Mouse (Mus musculus): ENCODE data around the gene Focad. TPM values are rescaled to one million over a fixed set of nuclear protein-coding genes. Genes with fewer than 3 reads are reported as not detected.

Focad gene
- polyA plus RNA-seq, 1 experiment: 7.7 TPM

DNA sequence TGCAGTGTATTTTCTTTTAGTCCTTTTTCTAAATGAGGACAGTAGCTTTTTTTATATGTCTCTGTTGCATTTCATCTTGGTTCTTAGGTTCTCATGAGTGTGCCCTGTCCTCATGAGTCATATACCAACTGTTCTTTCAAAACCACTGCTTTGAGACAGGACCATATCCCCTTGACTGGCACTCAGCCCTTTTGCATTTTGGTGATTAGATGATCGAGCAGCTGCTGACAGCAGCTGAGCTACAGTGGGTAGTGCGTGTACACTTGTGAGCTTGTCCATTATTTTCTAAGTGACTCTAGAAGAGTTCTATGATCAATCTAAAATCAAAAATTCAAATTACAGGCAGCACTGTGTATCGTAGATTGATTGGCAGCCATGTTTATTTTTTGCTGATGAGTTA is 28.0 kb downstream of the Focad start:
- WGBS: 82% methylated on average over 3 of the region's 3 CpGs
- Histone ChIP-seq H3K27ac (ENCODE audit: control insufficient read depth, insufficient read depth, low read depth, low read length, poor library complexity) (no peak overlapping the region), H3K4me3 (replicated peaks; ENCODE audit: control insufficient read depth, low read depth, low read length) (no peak overlapping the region), H3K4me1 (ENCODE audit: control insufficient read depth, insufficient read depth, low read length) (no peaks in the 10 kb centered on the region; the same call in 1 of the 2 replicates)
- TF ChIP-seq CTCF (IDR thresholded peaks at IDR 0.05; ENCODE audit: control insufficient read depth, insufficient read depth, low read length) (no peak), POLR2A (IDR thresholded peaks at IDR 0.05; ENCODE audit: borderline replicate concordance, control insufficient read depth, low read depth, low read length) (no peak)

GRCm38 (mm10) chr4:88135936-88136335 is 41.5 kb downstream of the Focad start:
- Histone ChIP-seq H3K4me3 (replicated peaks; ENCODE audit: control insufficient read depth, low read depth, low read length) (no peak overlapping the region), H3K4me1 (ENCODE audit: control insufficient read depth, insufficient read depth, low read length) (no peaks in the 10 kb centered on the region), H3K27ac (ENCODE audit: control insufficient read depth, insufficient read depth, low read depth, low read length, poor library complexity) (no peak overlapping the region)
- no peak for TF ChIP-seq CTCF (IDR thresholded peaks at IDR 0.05; ENCODE audit: control insufficient read depth, insufficient read depth, low read length)
- WGBS: 88% methylated on average over 2 of the region's 2 CpGs

GRCm38 (mm10) chr4:88136528-88136927 is 42.1 kb downstream of the Focad start:
- no peak for TF ChIP-seq POLR2A (IDR thresholded peaks at IDR 0.05; ENCODE audit: borderline replicate concordance, control insufficient read depth, low read depth, low read length)
- no peak for TF ChIP-seq CTCF (IDR thresholded peaks at IDR 0.05; ENCODE audit: control insufficient read depth, insufficient read depth, low read length)

DNA sequence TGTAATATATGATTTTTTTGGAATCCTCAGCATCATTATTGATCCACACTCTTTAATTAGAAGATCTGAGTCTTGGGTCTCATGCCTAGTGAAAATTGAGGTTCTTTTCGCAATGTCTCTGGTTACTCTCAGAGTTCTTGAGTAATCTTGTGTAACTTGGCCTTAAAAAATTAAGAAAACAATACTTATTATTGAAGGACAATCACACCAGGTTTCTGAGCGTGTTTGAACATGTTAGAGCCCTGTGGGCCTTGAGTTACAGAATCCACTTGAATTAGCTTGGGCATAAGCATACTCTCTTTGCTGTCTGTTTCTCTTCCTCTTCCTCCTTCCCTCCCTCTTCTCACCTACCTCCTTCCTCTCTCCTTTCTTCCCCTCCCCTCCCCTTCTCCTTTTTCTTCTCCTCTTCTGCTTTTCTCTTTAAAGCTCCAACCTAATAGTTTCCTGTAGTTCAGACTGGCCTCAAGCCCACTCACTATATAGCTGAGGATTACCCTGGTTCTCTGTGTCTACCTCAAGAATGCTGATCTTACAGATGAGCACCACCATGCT is 44.0 kb downstream of the Focad start:
- no peak overlapping the region for H3K27ac ChIP-seq (ENCODE audit: control insufficient read depth, insufficient read depth, low read depth, low read length, poor library complexity)
- no peaks in the 10 kb centered on the region for H3K4me1 ChIP-seq (ENCODE audit: control insufficient read depth, insufficient read depth, low read length)
- H3K4me3 ChIP-seq (replicated peaks; ENCODE audit: control insufficient read depth, low read depth, low read length): no peak overlapping the region
- WGBS: 63% methylated on average over 2 of the region's 2 CpGs
- TF ChIP-seq POLR2A (IDR thresholded peaks at IDR 0.05; ENCODE audit: borderline replicate concordance, control insufficient read depth, low read depth, low read length) (no peak), CTCF (IDR thresholded peaks at IDR 0.05; ENCODE audit: control insufficient read depth, insufficient read depth, low read length) (no peak)

More at GRCm38 (mm10) chr4:88136528-88136927, 42.1 kb downstream of the Focad start:
- WGBS: 83% methylated on average over 4 of the region's 4 CpGs
- H3K4me1 ChIP-seq (ENCODE audit: control insufficient read depth, insufficient read depth, low read length): no peaks in the 10 kb centered on the region
- no peak overlapping the region for H3K27ac ChIP-seq (ENCODE audit: control insufficient read depth, insufficient read depth, low read depth, low read length, poor library complexity)
- no peak overlapping the region for H3K4me3 ChIP-seq (replicated peaks; ENCODE audit: control insufficient read depth, low read depth, low read length)

DNA sequence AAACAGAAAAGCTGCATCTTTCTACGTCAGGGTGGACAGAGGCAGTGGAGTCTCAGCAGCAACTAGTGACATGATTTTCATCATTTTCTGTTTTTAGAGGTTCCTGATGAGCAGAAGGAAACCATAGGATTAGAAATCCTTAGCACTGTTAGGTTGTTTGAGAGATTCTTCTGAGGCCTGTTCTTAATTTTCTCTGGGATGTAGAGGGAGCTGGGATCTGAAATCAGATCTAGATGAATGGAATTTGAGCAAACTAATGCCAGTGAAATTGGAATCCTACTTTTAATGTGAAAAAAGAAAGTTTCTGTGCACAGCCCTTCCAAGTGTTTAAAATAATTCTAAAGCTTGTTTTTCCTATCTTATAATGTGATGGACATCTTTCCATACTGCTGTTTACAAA is 55.0 kb downstream of the Focad start:
- H3K4me3 ChIP-seq (replicated peaks; ENCODE audit: control insufficient read depth, low read depth, low read length): no peak overlapping the region
- 67% methylated on average over 1 of the region's 1 CpGs for WGBS
- TF ChIP-seq POLR2A (IDR thresholded peaks at IDR 0.05; ENCODE audit: borderline replicate concordance, control insufficient read depth, low read depth, low read length) (no peak), CTCF (IDR thresholded peaks at IDR 0.05; ENCODE audit: control insufficient read depth, insufficient read depth, low read length) (no peak)
- no peak overlapping the region for H3K27ac ChIP-seq (ENCODE audit: control insufficient read depth, insufficient read depth, low read depth, low read length, poor library complexity)
- H3K4me1 ChIP-seq (ENCODE audit: control insufficient read depth, insufficient read depth, low read length): no peaks in the 10 kb centered on the region; the same call in 1 of the 2 replicates

DNA sequence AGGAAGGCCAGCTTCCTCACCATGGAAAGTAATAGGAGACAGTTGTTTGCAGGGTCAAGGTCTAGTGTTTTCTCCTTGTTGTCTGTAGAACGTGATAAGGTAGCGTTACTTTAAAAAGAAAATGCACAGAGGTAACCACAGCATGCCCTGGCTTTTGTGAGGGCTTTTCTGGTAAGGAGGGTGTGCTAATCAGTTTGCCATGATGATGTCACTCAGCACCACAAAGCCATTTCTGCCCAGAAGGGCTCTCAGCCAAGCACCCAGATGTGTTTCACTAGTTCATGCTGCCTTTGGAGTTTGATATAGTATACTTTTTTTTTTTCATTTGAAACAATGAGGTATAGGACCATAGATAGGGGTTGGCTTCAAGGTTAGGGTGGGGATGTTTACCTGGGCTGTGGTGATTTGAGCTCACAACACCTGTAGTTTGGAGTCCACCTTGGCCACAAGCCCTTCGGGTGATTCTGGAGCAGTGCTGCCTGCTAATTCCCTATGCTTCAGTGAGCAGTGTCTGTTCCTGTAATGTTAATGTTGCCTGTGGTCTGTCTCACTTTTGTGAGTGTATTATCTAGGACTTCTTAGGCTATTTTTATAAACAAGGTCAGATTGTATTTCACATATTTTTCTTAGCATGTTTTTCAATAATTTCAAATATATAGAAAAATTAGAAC is 61.2 kb downstream of the Focad start:
- Histone ChIP-seq H3K27ac (ENCODE audit: control insufficient read depth, insufficient read depth, low read depth, low read length, poor library complexity) (no peak overlapping the region), H3K4me1 (ENCODE audit: control insufficient read depth, insufficient read depth, low read length) (no peaks in the 10 kb centered on the region), H3K4me3 (replicated peaks; ENCODE audit: control insufficient read depth, low read depth, low read length) (no peak overlapping the region)
- 60% methylated on average over 3 of the region's 3 CpGs for WGBS
- TF ChIP-seq POLR2A (IDR thresholded peaks at IDR 0.05; ENCODE audit: borderline replicate concordance, control insufficient read depth, low read depth, low read length) (no peak), CTCF (IDR thresholded peaks at IDR 0.05; ENCODE audit: control insufficient read depth, insufficient read depth, low read length) (no peak)

DNA sequence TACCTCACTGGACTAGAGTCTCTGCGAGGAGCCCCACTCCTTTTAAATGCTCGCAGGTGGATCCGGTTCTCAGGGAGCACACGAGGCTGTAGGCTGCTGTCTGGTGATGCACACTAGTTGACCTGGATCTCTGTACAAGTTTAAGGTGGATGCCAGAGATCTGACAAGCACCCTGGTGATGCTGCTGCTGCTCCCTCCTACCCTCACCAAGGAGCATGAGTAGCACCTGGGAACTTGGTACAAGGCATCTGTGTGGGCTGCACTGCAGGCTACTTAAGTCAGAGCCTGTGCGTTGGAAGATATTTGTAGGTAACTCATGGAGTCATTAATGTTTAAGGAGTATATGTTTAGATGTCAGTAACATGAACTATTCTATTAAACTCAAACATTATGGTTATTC is 62.5 kb downstream of the Focad start:
- H3K27ac ChIP-seq (ENCODE audit: control insufficient read depth, insufficient read depth, low read depth, low read length, poor library complexity): no peak overlapping the region
- WGBS: 87% methylated on average over 5 of the region's 5 CpGs
- TF ChIP-seq POLR2A (IDR thresholded peaks at IDR 0.05; ENCODE audit: borderline replicate concordance, control insufficient read depth, low read depth, low read length) (no peak), CTCF (IDR thresholded peaks at IDR 0.05; ENCODE audit: control insufficient read depth, insufficient read depth, low read length) (no peak)

GRCm38 (mm10) chr4:88157644-88158043 is 63.2 kb downstream of the Focad start:
- TF ChIP-seq POLR2A (IDR thresholded peaks at IDR 0.05; ENCODE audit: borderline replicate concordance, control insufficient read depth, low read depth, low read length): no peak
- no peak for TF ChIP-seq CTCF (IDR thresholded peaks at IDR 0.05; ENCODE audit: control insufficient read depth, insufficient read depth, low read length)
- WGBS: 90% methylated on average over 6 of the region's 6 CpGs

More for the DNA sequence above, 62.5 kb downstream of the Focad start:
- Histone ChIP-seq H3K4me1 (ENCODE audit: control insufficient read depth, insufficient read depth, low read length) (no peaks in the 10 kb centered on the region), H3K4me3 (replicated peaks; ENCODE audit: control insufficient read depth, low read depth, low read length) (no peak overlapping the region)

More at GRCm38 (mm10) chr4:88157644-88158043, 63.2 kb downstream of the Focad start:
- H3K4me1 ChIP-seq (ENCODE audit: control insufficient read depth, insufficient read depth, low read length): no peaks in the 10 kb centered on the region
- H3K4me3 ChIP-seq (replicated peaks; ENCODE audit: control insufficient read depth, low read depth, low read length): no peak overlapping the region
- H3K27ac ChIP-seq (ENCODE audit: control insufficient read depth, insufficient read depth, low read depth, low read length, poor library complexity): no peak overlapping the region
